19 mouse cellular contexts compared by ENCODE assay signal in the genomic region with DNA sequence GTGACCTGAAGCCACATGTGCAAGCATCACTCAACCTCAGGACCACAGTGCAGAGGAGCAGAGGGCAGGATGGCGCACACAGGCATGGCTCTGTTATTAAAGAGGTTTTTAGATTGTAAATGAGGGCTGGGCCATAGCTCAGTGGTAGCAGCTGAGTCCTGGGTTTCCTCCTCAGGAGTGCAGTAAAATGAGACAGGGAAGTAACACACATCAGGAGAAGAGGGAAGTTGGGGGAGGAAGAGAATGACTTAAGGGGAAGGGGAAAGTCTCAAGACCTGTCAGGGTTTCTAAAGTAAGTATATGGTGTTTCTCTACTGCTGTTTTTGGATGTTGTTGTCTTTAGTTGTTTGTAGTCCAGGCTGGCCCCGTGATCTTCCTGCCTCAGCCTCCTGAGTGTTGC.
"Had no signal": no experiment of that assay in that cellular context is flagged by ENCODE, and none has a peak within 500 bp of the region (broad histone marks: within the 10 kb centered on the region; RNA-seq: fewer than 3 reads in every experiment).

No protein-coding gene starts in this region.

- DNase-seq: lung, adult 18-20 months; lung, embryonic 14.5 days; lung, postnatal 10 days; lung, postnatal 4 days; midbrain, embryonic 14.5 days; retina, postnatal 1 day; right cerebral cortex, adult 18-20 months; right cerebral cortex, postnatal 25 days; right cerebral cortex, postnatal 4 days; spleen, adult 18-20 months; thymus, adult 18-20 months; thymus, postnatal 14 days; thymus, postnatal 36 days had no signal

- H3K36me3 ChIP-seq: midbrain, embryonic 10.5 days had no signal

- H3K9ac ChIP-seq: lung, embryonic 14.5 days; midbrain, embryonic 12.5 days; neural tube, embryonic 13.5 days; neural tube, embryonic 15.5 days had no signal

- H3K27ac ChIP-seq: midbrain, embryonic 10.5 days; midbrain, embryonic 12.5 days; neural tube, embryonic 13.5 days; neural tube, embryonic 15.5 days had no signal

- H3K27me3 ChIP-seq: neural tube, embryonic 15.5 days had no signal

- H3K9me3 ChIP-seq: midbrain, embryonic 10.5 days; midbrain, embryonic 12.5 days; neural tube, embryonic 13.5 days; neural tube, embryonic 15.5 days had no signal

- H3K4me1 ChIP-seq: midbrain, embryonic 10.5 days; midbrain, embryonic 12.5 days; neural tube, embryonic 13.5 days; neural tube, embryonic 15.5 days had no signal

- H3K4me3 ChIP-seq: midbrain, embryonic 10.5 days; midbrain, embryonic 12.5 days; myocyte; neural tube, embryonic 13.5 days; neural tube, embryonic 15.5 days had no signal

- ATAC-seq: midbrain, embryonic 16.5 days had no signal

- H3K4me2 ChIP-seq: lung, embryonic 14.5 days; midbrain, embryonic 12.5 days; neural tube, embryonic 13.5 days; neural tube, embryonic 15.5 days had no signal
